Mouse (Mus musculus) G1E (cell line): ENCODE data around the gene Sult4a1.

Experiments used
- CTCF ChIP-seq: IDR thresholded peaks from 2 replicates; pipeline ENCODE4 v1.5.1; 2012; ENCODE audit warnings: low read depth, low read length, inconsistent platforms, mixed read lengths
- GATA1 ChIP-seq: IDR thresholded peaks from 2 replicates; pipeline ENCODE4 v1.6.1; 2012; ENCODE audit warnings: borderline replicate concordance, low read length, inconsistent platforms, mixed read lengths
- GATA2 ChIP-seq: IDR thresholded peaks from 2 replicates; pipeline ENCODE4 v1.6.1; 2012; ENCODE audit warnings: low read depth, low read length, inconsistent platforms, borderline replicate concordance
- POLR2AphosphoS5 ChIP-seq: IDR thresholded peaks from 2 replicates; pipeline ENCODE4 v1.6.1; 2012; ENCODE audit warnings: low read depth, low read length, inconsistent platforms; ENCODE audit not compliant: insufficient replicate concordance
- TAL1 ChIP-seq: conservative IDR thresholded peaks from 2 replicates; pipeline ENCODE4 v1.6.1; 2012; ENCODE audit warnings: low read depth, low read length, inconsistent platforms, mixed read lengths

- TF ChIP-seq CTCF (no peak), GATA1 (no peak), TAL1 (no peak), POLR2AphosphoS5 (no peak), GATA2 (no peak)
Observed at GRCm38 (mm10) chr15:84080069-84080468, 25.5 kb downstream of the Sult4a1 start.
